Mouse (Mus musculus): Measurements from ENCODE around the gene Btbd3. TPM values are rescaled to one million over a fixed set of nuclear protein-coding genes. Genes with fewer than 3 reads are reported as not detected.

Gene Btbd3
- polyA plus RNA-seq, 1 experiment from 2014 or later = 15.9 TPM

DNA sequence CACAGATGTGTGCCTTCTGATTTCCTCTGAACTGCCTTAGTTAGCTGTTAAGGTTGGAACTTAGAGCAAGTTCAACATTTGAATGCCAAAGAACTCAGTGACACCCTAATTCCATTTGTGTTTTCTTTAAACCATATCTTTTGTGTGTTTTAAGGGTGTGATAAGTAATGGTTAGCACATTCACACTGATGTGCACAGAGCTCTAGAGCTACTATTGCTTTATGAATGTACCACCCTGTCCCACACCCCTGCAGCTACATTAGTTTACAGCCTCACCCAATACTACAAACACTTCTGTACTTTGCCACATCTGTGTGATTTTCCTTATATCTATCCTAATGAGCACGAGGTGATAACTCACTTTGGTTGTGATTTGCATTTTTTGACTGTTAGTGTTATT, 333.9 kb downstream of the Btbd3 start:
- H3K36me3 ChIP-seq (ENCODE audit: poor library complexity, severe bottlenecking) = no peaks in the 10 kb centered on the region
- H3K9me3 ChIP-seq (replicated peaks) = no peaks in the 10 kb centered on the region
- no peaks in the 10 kb centered on the region for H3K27me3 ChIP-seq
- H3K4me1 ChIP-seq = no peaks in the 10 kb centered on the region
- H3K9ac ChIP-seq = no peak overlapping the region
- no peak overlapping the region for H3K27ac ChIP-seq
- H3K4me2 ChIP-seq = no peak overlapping the region
- H3K4me3 ChIP-seq = no peak overlapping the region
- 78% methylated on average over 1 of the region's 1 CpGs for WGBS
- ATAC-seq = no peak

DNA sequence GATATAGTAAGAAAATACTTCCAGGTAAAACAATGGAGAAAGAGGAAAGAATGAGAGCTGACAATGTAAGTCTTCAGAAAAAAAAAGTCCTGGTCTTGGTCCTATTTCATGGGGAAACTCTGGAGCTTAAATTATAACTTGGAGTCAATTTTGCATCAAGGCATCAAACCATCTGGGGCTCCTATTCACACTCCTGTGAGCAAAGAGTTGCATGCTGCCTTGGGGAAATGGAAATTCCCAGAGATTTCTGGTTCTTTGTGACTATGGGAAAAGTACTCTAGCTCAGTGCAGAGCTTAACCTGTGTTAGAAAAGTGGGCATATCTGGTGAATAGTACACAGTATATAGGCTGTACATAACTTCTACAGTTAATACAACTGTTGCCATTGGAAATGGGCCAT, 356.0 kb downstream of the Btbd3 start:
- no peak overlapping the region for H3K27ac ChIP-seq
- H3K4me3 ChIP-seq = no peak overlapping the region
- no peaks in the 10 kb centered on the region for H3K4me1 ChIP-seq
- H3K36me3 ChIP-seq (ENCODE audit: poor library complexity, severe bottlenecking) = no peaks in the 10 kb centered on the region
- H3K27me3 ChIP-seq = no peaks in the 10 kb centered on the region
- no peak overlapping the region for H3K4me2 ChIP-seq
- no peak for ATAC-seq
- H3K9me3 ChIP-seq (replicated peaks) = no peaks in the 10 kb centered on the region
- no peak overlapping the region for H3K9ac ChIP-seq

DNA sequence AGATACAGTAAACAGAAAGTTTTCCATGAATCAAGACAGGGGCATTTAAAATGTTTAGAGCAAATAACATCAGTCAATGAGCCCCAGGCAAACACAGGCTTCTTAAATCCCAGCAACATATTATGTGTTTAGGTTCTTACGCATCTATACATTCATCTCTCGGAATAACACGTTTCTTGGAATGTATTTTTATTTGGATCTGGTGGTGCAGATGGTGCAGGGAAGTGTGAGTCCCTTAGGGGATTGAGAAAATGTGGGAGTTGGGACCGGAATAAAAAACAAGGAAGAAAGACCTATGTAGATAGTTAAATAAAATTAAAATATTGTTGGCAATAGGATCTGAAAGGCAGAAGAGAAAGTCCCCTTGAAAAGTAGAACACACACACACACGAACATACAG, 361.1 kb downstream of the Btbd3 start:
- no peak overlapping the region for H3K9ac ChIP-seq
- H3K4me1 ChIP-seq = no peaks in the 10 kb centered on the region
- H3K4me3 ChIP-seq = no peak overlapping the region
- no peak overlapping the region for H3K4me2 ChIP-seq
- H3K9me3 ChIP-seq (replicated peaks) = no peaks in the 10 kb centered on the region
- WGBS = 82% methylated on average over 5 of the region's 5 CpGs
- H3K27me3 ChIP-seq = no peaks in the 10 kb centered on the region
- no peak for ATAC-seq
- no peak overlapping the region for H3K27ac ChIP-seq
- no peaks in the 10 kb centered on the region for H3K36me3 ChIP-seq (ENCODE audit: poor library complexity, severe bottlenecking)
